20 mouse cellular contexts compared by ENCODE assay signal in genomic region chr13:53903626-53904025, GRCm38 (mm10).
DNase-seq lines count a peak whose midpoint lies in the region; ATAC-seq and TF ChIP-seq lines count a peak whose summit lies in the region.
"Had no signal": no experiment of that assay in that cellular context is flagged by ENCODE, and none has a peak within 500 bp of the region (broad histone marks: within the 10 kb centered on the region; RNA-seq: fewer than 3 reads in every experiment).

No protein-coding gene starts in this region.

- H3K4me2 ChIP-seq in heart, embryonic 12.5 days = peak overlapping the region; percentile 15; the same call in 1 of the 2 replicates
- H3K4me2 ChIP-seq in hindbrain, embryonic 12.5 days (replicated peaks) = peak overlapping the region; percentile 19; the same call in 1 of the 2 replicates
- no peak overlapping the region for H3K4me2 ChIP-seq in midbrain, postnatal 0 days (ENCODE audit: low read depth, low read length, poor library complexity, severe bottlenecking)
- H3K4me2 ChIP-seq: heart, embryonic 15.5 days; limb, embryonic 13.5 days; liver, embryonic 15.5 days had no signal

- no peak for DNase-seq in heart, adult 18-20 months
- peak; percentile 17 for DNase-seq in retina, postnatal 1 day
- DNase-seq in retina, embryonic 14.5 days (ENCODE audit: low spot score) = no peak
- DNase-seq in midbrain, postnatal 0 days (ENCODE audit: low spot score) = peak; percentile 16
- no peak for DNase-seq in adrenal gland, adult 8-10 months
- DNase-seq in gastrocnemius, adult 18-20 months (ENCODE audit: low spot score) = no peak
- DNase-seq: cerebellum, adult 11 months; cerebellum, postnatal 36 days; gastrocnemius, postnatal 25 days; kidney, adult 2 months; kidney, postnatal 4 days; spleen, adult 18-20 months; thymus, adult 18-20 months had no signal

- no peak for ATAC-seq in heart, embryonic 12.5 days (ENCODE audit: insufficient number of reproducible peaks, low FRiP score)
- no peak for ATAC-seq in hindbrain, embryonic 12.5 days (ENCODE audit: low FRiP score)
- ATAC-seq in midbrain, postnatal 0 days (ENCODE audit: low FRiP score) = no peak
- ATAC-seq: lung, postnatal 0 days had no signal

- H3K9ac ChIP-seq in heart, embryonic 12.5 days = no peak overlapping the region
- H3K9ac ChIP-seq in hindbrain, embryonic 12.5 days = no peak overlapping the region
- no peak overlapping the region for H3K9ac ChIP-seq in midbrain, postnatal 0 days (replicated peaks; ENCODE audit: low read length, poor library complexity, severe bottlenecking)
- H3K9ac ChIP-seq: heart, embryonic 15.5 days; limb, embryonic 13.5 days; liver, embryonic 15.5 days had no signal

- no peaks in the 10 kb centered on the region for H3K9me3 ChIP-seq in heart, embryonic 12.5 days (replicated peaks)
- no peaks in the 10 kb centered on the region for H3K9me3 ChIP-seq in hindbrain, embryonic 12.5 days (replicated peaks)
- no peaks in the 10 kb centered on the region for H3K9me3 ChIP-seq in midbrain, postnatal 0 days (ENCODE audit: low read length)
- H3K9me3 ChIP-seq: heart, embryonic 15.5 days; limb, embryonic 13.5 days; liver, embryonic 15.5 days had no signal

- H3K36me3 ChIP-seq in heart, embryonic 12.5 days = no peaks in the 10 kb centered on the region
- H3K36me3 ChIP-seq in hindbrain, embryonic 12.5 days = no peaks in the 10 kb centered on the region
- no peaks in the 10 kb centered on the region for H3K36me3 ChIP-seq in midbrain, postnatal 0 days (ENCODE audit: insufficient read depth, low read length)
- H3K36me3 ChIP-seq: G1E; heart, embryonic 15.5 days; limb, embryonic 13.5 days; liver, embryonic 15.5 days had no signal

- WGBS in heart, embryonic 12.5 days = 43% methylated on average over 7 of the region's 7 CpGs
- WGBS in hindbrain, embryonic 12.5 days = 37% methylated on average over 7 of the region's 7 CpGs
- WGBS in midbrain, postnatal 0 days = 34% methylated on average over 7 of the region's 7 CpGs

- no peak overlapping the region for H3K4me3 ChIP-seq in heart, embryonic 12.5 days
- no peak overlapping the region for H3K4me3 ChIP-seq in hindbrain, embryonic 12.5 days
- no peak overlapping the region for H3K4me3 ChIP-seq in midbrain, postnatal 0 days (ENCODE audit: low read depth, low read length)
- H3K4me3 ChIP-seq: heart, embryonic 15.5 days; limb, embryonic 13.5 days; liver, embryonic 15.5 days had no signal

- H3K27ac ChIP-seq in heart, embryonic 12.5 days (ENCODE audit: poor library complexity, severe bottlenecking) = no peak overlapping the region
- peak overlapping the region; percentile 52; the same call in 1 of the 2 replicates for H3K27ac ChIP-seq in hindbrain, embryonic 12.5 days
- H3K27ac ChIP-seq in midbrain, postnatal 0 days (ENCODE audit: low read depth, low read length) = no peak overlapping the region
- H3K27ac ChIP-seq: heart, embryonic 15.5 days; limb, embryonic 13.5 days; liver, embryonic 15.5 days had no signal

- TF ChIP-seq CTCF in midbrain, postnatal 0 days (IDR thresholded peaks at IDR 0.05) = no peak

- H3K4me1 ChIP-seq in heart, embryonic 12.5 days (replicated peaks) = peaks cover 25% of the 10 kb centered on the region
- peaks cover 8% of the 10 kb centered on the region for H3K4me1 ChIP-seq in hindbrain, embryonic 12.5 days
- H3K4me1 ChIP-seq in midbrain, postnatal 0 days (ENCODE audit: insufficient read depth, low read length) = peaks cover 3% of the 10 kb centered on the region; the same call in 1 of the 2 replicates
- H3K4me1 ChIP-seq: limb, embryonic 13.5 days; liver, embryonic 15.5 days had no signal

- no peaks in the 10 kb centered on the region for H3K27me3 ChIP-seq in heart, embryonic 12.5 days (replicated peaks)
- H3K27me3 ChIP-seq in hindbrain, embryonic 12.5 days = no peaks in the 10 kb centered on the region
- H3K27me3 ChIP-seq in midbrain, postnatal 0 days (ENCODE audit: insufficient read depth, low read length) = no peaks in the 10 kb centered on the region
- H3K27me3 ChIP-seq: heart, embryonic 15.5 days; limb, embryonic 13.5 days; liver, embryonic 15.5 days had no signal

Comparison
In these comparisons a context has a peak if more than half of its experiments do, and no peak if none do; other contexts are left out.
1. DNase-seq: peak in retina, postnatal 1 day (single experiment) and midbrain, postnatal 0 days (single experiment); none in heart, adult 18-20 months (0 of 2), retina, embryonic 14.5 days (single experiment), adrenal gland, adult 8-10 months (single experiment) and gastrocnemius, adult 18-20 months (single experiment).